Mouse (Mus musculus): ENCODE results near the gene Zfp36.
"Not testable (repeated sequence)": the region's sequence is repeated elsewhere in the genome, so short reads cannot be mapped to it uniquely, and the experiment has no call there.

Gene Zfp36

DNA sequence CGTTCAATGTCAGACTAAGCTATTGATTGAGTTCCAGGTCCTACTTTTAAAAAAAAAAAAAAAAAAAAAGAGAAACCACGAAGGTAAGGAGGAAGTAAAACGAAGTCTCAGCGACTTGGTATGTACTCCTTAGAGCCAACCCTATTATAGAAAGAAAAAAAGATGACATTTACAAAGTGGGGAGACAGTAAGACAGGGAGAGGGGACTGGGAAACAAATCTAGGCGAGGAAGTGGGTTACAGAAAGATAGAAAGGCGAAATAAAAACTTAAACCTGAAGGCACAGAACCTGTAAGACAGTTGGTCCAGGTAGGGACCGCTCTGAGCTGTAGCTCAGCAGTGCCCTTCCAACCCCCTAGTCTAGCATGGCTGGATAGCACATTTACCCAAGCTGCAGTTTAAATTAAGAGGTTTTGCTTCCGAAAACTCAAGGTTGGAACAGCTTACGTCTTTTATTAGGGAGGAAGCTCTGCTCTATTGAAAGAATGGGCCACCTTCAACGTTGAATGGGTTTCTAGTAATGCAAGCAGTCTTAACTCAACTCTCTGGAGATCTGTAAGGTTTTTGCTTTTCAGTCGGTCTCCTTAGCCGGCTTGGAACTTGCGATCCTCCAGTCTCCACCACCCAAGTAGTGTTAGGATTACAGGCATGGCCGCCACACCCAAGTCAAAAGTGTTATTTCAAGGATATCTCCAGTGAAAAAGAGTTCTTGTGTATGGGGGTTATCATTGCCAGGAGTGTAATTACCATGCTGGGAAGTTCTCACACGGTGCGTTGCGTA, at the start of gene Zfp36:
Gene Zfp36 (minus strand): TSS at position 17 of the 780 bp plus-strand sequence.
- DNase-seq (ENCODE audit: low read depth, low spot score), result peak; percentile 80

DNA sequence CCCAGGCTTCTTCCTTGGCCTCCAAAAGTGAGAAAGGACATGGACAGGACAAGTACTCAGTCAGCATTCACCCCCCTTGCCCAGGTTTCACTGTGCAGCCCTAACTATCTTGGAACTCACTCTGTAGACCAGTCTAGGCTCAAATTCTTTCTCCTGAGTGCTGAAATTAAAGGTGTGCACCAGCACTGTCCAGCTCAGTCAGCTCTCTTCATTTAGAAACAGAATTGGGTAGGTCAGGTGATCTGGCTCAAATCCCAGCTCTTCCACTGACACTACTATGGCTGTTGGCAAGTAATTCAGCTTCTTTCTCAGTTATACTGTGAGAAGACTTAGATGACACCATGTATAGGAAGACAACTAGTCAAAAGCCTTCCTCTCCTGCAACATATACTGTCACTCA, 47.7 kb upstream of the Zfp36 start:
- DNase-seq (ENCODE audit: low read depth, low spot score), result no peak

- DNase-seq (ENCODE audit: low read depth, low spot score), result no peak
Measured at GRCm38 (mm10) chr7:28423018-28423417, 43.0 kb upstream of the Zfp36 start.

DNA sequence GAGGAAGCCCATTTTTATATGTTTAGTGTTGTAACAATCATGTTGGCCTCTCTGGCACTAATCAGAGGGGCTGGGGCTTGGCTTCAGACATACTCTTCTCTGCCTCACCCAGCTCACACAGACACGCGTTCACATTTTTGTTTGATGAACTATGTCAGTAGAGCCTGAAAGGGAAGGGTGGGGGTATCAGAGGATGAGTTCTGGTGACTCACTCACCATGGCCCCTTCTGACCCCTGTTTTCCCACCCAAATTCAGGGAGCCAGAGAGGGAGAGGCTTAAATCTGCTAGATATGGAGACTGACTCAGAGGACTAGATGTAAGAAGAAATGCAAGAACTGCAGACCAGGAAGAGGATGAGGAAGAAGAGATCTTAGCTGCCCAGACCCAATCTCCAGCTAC, 39.4 kb upstream of the Zfp36 start:
- DNase-seq (ENCODE audit: low read depth, low spot score), result no peak

GRCm38 (mm10) chr7:28418096-28418670, 38.1 kb upstream of the Zfp36 start:
- no peak for DNase-seq (ENCODE audit: low read depth, low spot score)

- DNase-seq (ENCODE audit: low read depth, low spot score), result no peak
Measured at GRCm38 (mm10) chr7:28417368-28417767, 37.3 kb upstream of the Zfp36 start.

- peak; percentile 29 for DNase-seq (ENCODE audit: low read depth, low spot score)
Measured at GRCm38 (mm10) chr7:28412826-28413225, 32.8 kb upstream of the Zfp36 start.

GRCm38 (mm10) chr7:28410841-28411475, 30.9 kb upstream of the Zfp36 start:
- DNase-seq (ENCODE audit: low read depth, low spot score), result no peak

GRCm38 (mm10) chr7:28401942-28402341, 21.9 kb upstream of the Zfp36 start:
- no peak for DNase-seq (ENCODE audit: low read depth, low spot score)

GRCm38 (mm10) chr7:28401030-28401429, 21.0 kb upstream of the Zfp36 start:
- no peak for DNase-seq (ENCODE audit: low read depth, low spot score)

DNA sequence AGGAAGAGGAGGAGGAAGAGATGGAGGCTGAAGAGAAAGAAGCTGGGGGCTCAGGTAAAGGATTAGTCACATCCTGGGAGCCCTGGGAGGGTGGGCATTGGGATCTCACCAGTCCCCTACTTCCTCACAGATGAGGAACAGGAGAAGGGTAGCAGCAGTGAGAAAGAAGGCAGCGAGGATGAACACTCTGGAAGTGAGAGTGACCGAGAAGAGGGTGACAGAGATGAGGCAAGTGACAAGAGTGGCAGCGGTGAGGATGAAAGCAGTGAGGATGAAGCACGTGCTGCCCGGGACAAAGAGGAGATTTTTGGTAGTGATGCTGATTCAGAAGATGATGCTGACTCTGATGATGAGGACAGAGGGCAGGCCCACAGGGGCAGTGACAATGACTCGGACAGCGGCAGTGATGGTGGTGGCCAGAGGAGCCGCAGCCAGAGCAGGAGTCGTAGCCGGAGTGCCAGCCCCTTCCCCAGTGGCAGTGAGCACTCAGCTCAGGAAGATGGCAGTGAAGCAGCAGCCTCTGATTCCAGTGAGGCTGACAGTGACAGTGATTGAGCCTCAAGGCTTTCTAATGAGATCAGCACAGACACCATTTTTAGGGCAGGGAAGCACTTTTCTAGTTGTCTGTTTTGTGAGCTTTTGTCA, 18.8 kb upstream of the Zfp36 start:
- DNase-seq (ENCODE audit: low read depth, low spot score), result no peak

DNA sequence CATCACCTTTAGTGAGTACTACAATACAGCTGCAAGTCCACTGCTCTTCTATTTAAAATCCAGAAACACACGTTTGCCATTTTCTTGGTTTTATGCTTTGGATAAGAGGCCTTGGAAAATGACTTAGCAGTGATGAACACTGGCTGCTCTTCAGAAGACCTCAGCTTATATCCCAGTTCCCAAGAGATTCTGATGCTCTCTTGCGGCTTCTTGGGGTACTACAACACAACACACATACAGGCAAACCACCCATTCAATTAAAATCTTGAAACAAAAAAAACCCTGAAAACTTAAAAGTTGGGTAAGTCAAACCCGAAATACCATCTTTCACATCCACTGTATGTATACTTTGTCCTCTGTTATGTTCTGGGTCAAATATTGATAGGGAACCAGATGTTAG, 17.9 kb upstream of the Zfp36 start:
- DNase-seq (ENCODE audit: low read depth, low spot score), result peak; percentile 37

- no peak for DNase-seq (ENCODE audit: low read depth, low spot score)
Measured at GRCm38 (mm10) chr7:28395425-28395824, 15.4 kb upstream of the Zfp36 start.

- DNase-seq (ENCODE audit: low read depth, low spot score), result peak; percentile 41
Measured at GRCm38 (mm10) chr7:28393272-28393951, 13.4 kb upstream of the Zfp36 start.

GRCm38 (mm10) chr7:28392429-28393271, 12.6 kb upstream of the Zfp36 start, which contains the start of the genes Med29 and Paf1:
Gene Med29 (minus strand): TSS chr7:28392708.
Gene Paf1 (plus strand): TSS chr7:28392951.
- DNase-seq (ENCODE audit: low read depth, low spot score), result peak; percentile 98

DNA sequence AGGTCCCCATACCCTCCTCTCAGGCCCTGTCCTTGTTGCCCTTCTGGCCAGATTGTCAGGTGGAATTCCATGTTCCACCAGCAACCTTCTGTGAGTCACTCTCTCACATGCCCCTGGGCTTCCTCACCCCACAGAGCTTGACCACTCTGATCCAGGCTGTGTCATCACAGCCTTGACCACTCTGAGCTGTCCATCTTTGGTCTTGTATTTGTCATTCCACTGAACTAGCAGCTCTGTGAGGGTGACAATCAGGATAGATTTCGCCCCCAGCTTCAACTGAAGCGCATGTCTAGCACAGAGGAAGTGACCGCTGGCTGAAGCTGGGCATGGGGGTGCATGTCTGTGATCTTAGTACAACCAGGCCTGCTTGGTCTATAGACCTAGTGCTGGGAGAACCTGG, 10.3 kb upstream of the Zfp36 start:
- DNase-seq (ENCODE audit: low read depth, low spot score), result no peak

DNA sequence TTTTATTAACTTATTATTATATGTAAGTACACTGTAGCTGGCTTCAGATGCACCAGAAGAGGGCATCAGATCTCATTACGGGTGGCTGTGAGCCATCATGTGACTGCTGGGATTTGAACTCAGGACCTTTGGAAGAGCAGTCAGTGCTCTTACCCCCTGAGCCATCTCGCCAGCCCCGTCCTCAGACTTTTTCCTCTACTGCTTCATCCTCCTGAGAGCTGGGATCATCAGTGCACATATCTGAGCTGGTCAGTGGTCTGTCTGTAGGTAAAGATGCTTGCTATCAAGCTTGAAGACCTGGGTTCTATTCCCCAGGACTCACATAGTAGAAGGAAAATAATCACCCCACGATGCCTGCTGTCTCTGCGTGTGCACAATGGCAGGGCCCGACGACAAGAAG, 7.3 kb upstream of the Zfp36 start:
- DNase-seq (ENCODE audit: low read depth, low spot score), result peak; percentile 26

GRCm38 (mm10) chr7:28386877-28387276, 6.8 kb upstream of the Zfp36 start:
- not testable (repeated sequence) for DNase-seq (ENCODE audit: low read depth, low spot score)

DNA sequence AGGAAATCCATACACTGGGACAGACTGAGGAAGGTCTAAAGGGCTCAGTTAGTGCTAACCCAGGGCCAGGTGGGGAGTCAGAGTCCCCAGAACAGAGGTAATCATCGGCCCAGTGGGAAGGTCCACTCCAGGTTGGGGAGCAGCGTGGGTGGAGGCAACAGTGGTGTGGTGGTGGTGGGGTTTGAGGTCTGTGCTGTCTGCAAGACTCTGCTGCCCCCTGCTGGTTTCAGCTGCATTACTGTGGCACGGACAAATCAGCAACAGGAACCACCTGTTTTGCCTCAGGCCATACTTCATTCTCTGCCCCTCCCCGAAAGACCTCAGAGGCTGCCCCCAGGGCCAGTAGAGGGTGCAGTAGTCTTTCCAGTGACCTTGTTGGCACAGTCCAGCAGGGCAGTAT, 6.4 kb upstream of the Zfp36 start:
- peak; percentile 92 for DNase-seq (ENCODE audit: low read depth, low spot score)

DNA sequence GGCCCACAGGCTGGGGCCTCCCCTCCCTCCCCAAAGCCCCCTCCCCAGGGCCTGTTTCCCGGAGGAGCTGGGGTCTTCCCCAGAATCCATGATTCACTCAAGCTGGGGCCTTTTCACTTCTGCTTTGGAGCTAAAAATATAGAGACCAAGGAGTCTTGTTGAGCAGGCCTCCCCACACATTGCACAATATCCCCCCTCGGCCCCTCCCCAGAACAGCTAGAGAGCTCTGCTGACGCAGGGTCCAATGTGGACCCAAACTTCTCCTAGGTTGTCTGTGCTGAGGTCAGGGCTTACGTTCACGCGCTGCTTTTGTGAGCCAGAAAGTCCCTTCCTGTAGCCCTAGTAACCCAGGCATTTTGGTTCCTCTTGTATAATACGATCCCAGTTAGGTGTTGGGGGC, 6.0 kb upstream of the Zfp36 start:
- no peak for DNase-seq (ENCODE audit: low read depth, low spot score)

DNA sequence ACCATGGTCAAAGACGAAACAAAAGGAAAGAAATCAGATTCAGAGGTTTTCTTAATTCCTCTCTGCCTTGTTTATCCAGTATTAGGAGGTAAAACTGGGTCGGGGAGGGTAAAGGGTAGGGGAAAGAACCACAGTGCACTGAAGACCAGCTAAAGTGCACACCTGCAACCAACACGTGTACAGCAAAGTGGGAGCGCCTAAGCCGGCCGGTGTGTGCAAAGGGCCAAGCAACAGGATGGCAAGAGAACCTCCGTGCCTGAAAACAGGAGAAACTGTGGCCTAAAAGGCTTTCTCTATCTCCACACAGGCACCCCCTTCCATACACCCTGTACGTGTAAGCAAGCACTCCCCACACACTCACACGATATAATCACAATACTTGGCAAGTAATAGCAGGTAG, 5.1 kb upstream of the Zfp36 start:
- no peak for DNase-seq (ENCODE audit: low read depth, low spot score)

All from A20 (cell line).